Mouse (Mus musculus): ENCODE measurements around the gene Unc13d. TPM values are rescaled to one million over a fixed set of nuclear protein-coding genes. Genes with fewer than 3 reads are reported as not detected.

Unc13d gene
- polyA plus RNA-seq, 1 experiment from 2014 or later = 0.60 TPM

DNA sequence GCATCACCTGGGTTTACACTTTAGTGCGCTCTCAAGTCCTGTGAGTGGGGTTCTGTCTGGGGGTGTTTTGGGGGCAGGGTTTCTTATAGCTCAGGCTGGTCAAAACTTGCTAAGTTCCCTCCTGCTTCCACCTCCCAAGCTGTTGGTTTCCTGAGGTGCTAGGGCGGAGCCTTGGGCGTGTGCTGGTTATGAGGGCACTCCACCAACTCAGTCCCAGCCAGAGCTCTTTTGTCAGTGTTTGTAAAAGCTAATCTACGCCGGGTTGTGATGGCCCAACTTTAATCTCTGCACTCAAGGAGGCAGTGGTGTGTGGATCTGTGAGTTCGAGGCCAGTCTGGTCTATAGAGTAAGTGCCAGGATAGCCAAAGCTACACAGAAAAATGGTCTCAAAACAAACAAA lies 6.4 kb upstream of the Unc13d start:
- no peaks in the 10 kb centered on the region for H3K27me3 ChIP-seq (replicated peaks; ENCODE audit: control insufficient read depth, insufficient read depth, low read length)
- peaks cover 17% of the 10 kb centered on the region for H3K4me1 ChIP-seq (replicated peaks; ENCODE audit: control insufficient read depth, insufficient read depth, low read length)
- H3K9me3 ChIP-seq (ENCODE audit: control insufficient read depth, low read length) = no peaks in the 10 kb centered on the region
- H3K36me3 ChIP-seq (ENCODE audit: control insufficient read depth, insufficient read depth) = peaks cover 21% of the 10 kb centered on the region
- no peak overlapping the region for H3K27ac ChIP-seq (ENCODE audit: low read length)
- no peak overlapping the region for H3K4me3 ChIP-seq (replicated peaks; ENCODE audit: low read length)
- ATAC-seq = no peak
- WGBS = 98% methylated on average over 6 of the region's 6 CpGs
- no peak overlapping the region for H3K9ac ChIP-seq (replicated peaks; ENCODE audit: low read depth, low read length)
- H3K4me2 ChIP-seq (ENCODE audit: low read length) = no peak overlapping the region

DNA sequence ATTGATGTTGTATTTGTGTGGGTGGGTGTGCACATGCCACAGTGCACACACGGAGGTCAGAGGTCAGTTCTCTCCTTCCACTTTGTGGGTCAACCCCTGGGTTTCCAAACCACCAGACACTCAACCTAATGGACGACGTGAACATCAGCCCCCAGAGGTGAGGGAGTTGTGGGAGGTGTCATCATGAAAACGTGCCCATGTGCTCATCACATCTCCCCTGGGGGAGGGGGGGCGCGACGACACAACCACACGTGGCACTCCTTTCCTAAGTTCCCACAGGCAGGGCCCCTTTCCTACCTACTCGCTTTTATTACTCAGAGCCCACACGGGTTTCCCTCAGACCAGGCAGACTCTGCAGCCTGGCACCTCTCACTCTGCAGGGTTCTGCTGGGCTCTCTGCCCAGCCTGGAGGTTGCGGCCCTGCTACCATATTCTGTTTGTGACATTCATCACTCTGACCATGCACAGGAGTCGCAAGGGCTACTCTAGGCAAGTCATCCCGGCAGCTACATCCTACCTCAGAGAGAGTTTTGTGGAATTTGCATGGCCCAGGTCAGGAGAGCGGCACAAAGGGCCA lies 5.4 kb upstream of the Unc13d start:
- no peak overlapping the region for H3K4me3 ChIP-seq (replicated peaks; ENCODE audit: low read length)

DNA sequence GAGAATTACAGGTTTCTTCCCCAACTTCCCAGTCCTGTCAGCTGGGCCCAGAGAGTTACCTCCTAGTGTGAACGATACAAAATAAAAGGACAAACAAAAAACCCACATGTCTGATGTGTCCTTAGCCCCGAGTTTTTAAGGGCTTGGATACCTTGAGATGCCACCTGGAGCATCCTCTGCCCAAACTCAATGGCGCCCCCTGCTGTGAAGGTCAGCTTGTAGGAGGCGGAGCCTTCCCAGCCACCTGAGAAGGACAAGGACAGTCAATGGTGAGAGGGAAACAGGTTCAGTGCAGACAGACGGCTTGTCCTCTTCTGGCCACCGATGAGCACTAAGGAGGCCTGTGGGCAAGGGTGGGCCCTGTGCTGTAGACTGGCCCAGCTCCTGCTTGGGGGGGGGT lies 3.3 kb upstream of the Unc13d start:
- peaks cover 23% of the 10 kb centered on the region for H3K36me3 ChIP-seq (ENCODE audit: control insufficient read depth, insufficient read depth)
- ATAC-seq = no peak
- H3K9me3 ChIP-seq (ENCODE audit: control insufficient read depth, low read length) = no peaks in the 10 kb centered on the region
- H3K4me2 ChIP-seq (ENCODE audit: low read length) = no peak overlapping the region
- no peaks in the 10 kb centered on the region for H3K27me3 ChIP-seq (replicated peaks; ENCODE audit: control insufficient read depth, insufficient read depth, low read length)
- peaks cover 13% of the 10 kb centered on the region for H3K4me1 ChIP-seq (replicated peaks; ENCODE audit: control insufficient read depth, insufficient read depth, low read length)
- H3K9ac ChIP-seq (replicated peaks; ENCODE audit: low read depth, low read length) = no peak overlapping the region
- 66% methylated on average over 6 of the region's 6 CpGs for WGBS
- H3K27ac ChIP-seq (ENCODE audit: low read length) = no peak overlapping the region
- H3K4me3 ChIP-seq (replicated peaks; ENCODE audit: low read length) = no peak overlapping the region

More for the DNA sequence above, 5.4 kb upstream of the Unc13d start:
- 92% methylated on average over 14 of the region's 14 CpGs for WGBS
- Histone ChIP-seq H3K4me1 (replicated peaks; ENCODE audit: control insufficient read depth, insufficient read depth, low read length) (peaks cover 19% of the 10 kb centered on the region), H3K27me3 (replicated peaks; ENCODE audit: control insufficient read depth, insufficient read depth, low read length) (no peaks in the 10 kb centered on the region), H3K9me3 (ENCODE audit: control insufficient read depth, low read length) (no peaks in the 10 kb centered on the region), H3K27ac (ENCODE audit: low read length) (no peak overlapping the region), H3K9ac (replicated peaks; ENCODE audit: low read depth, low read length) (no peak overlapping the region), H3K4me2 (ENCODE audit: low read length) (no peak overlapping the region), H3K36me3 (ENCODE audit: control insufficient read depth, insufficient read depth) (peaks cover 23% of the 10 kb centered on the region)
- ATAC-seq = no peak

DNA sequence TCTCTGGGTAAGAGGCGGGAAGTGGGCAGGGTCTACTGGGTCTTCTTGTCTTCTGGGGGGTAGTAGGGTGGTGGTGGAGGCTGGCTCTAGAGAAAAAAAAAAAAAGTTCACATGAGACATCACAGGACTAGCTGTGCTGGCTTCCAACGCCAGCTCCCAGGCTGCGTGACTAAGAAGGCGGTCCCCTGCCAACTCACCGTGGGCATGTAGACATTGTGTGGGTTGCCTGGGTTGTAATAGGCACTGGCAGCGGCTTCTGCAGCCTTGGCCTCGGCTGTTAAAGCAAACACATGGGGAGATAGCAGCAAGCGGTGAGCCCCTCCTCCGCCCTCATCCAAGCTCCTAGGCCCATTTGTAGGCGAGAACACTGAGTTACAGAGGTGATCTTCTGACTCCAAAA lies 1.8 kb upstream of the Unc13d start:
- Histone ChIP-seq H3K27me3 (replicated peaks; ENCODE audit: control insufficient read depth, insufficient read depth, low read length) (no peaks in the 10 kb centered on the region), H3K36me3 (ENCODE audit: control insufficient read depth, insufficient read depth) (peaks cover 23% of the 10 kb centered on the region), H3K9me3 (ENCODE audit: control insufficient read depth, low read length) (no peaks in the 10 kb centered on the region), H3K4me2 (ENCODE audit: low read length) (no peak overlapping the region), H3K4me3 (replicated peaks; ENCODE audit: low read length) (no peak overlapping the region), H3K9ac (replicated peaks; ENCODE audit: low read depth, low read length) (no peak overlapping the region), H3K4me1 (replicated peaks; ENCODE audit: control insufficient read depth, insufficient read depth, low read length) (peaks cover 5% of the 10 kb centered on the region), H3K27ac (ENCODE audit: low read length) (no peak overlapping the region)
- ATAC-seq = no peak
- 80% methylated on average over 10 of the region's 10 CpGs for WGBS

DNA sequence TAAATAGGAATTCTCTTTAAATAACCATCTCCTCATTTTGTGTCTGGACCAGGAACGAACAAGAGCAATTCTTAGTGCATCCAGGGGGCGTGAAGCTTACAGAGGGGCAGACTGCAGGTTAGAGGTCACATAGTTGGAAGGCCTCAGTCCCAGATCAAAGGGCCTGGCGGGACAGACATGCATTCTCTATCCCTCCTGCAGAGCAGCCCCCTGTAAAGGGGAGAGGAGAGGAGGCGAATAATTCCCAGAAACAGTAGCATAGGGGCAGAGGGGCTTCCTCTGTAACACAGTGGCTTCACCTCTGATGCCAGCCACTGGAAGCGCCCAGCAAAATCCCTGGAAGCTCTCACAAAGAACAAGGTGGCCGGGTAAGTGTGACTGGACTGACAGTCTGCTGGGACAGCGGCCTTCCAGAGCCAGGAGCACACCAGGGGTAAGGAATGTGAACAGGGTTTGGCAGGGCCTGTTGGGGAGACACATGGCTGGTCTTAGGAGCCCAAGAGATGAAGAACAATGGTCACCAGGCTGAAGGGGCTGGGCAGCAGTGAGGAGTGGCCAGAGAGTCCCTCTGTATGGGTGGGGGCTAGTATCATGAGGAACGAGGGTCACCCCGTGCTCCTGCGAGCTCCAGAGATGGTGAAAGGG lies 1.0 kb upstream of the Unc13d start:
- Histone ChIP-seq H3K4me3 (replicated peaks; ENCODE audit: low read length) (no peak overlapping the region), H3K9me3 (ENCODE audit: control insufficient read depth, low read length) (no peaks in the 10 kb centered on the region), H3K9ac (replicated peaks; ENCODE audit: low read depth, low read length) (no peak overlapping the region), H3K4me1 (replicated peaks; ENCODE audit: control insufficient read depth, insufficient read depth, low read length) (peaks cover 5% of the 10 kb centered on the region), H3K27ac (ENCODE audit: low read length) (no peak overlapping the region), H3K27me3 (replicated peaks; ENCODE audit: control insufficient read depth, insufficient read depth, low read length) (no peaks in the 10 kb centered on the region), H3K4me2 (ENCODE audit: low read length) (no peak overlapping the region), H3K36me3 (ENCODE audit: control insufficient read depth, insufficient read depth) (peaks cover 23% of the 10 kb centered on the region)
- no peak for ATAC-seq
- 40% methylated on average over 10 of the region's 10 CpGs for WGBS

DNA sequence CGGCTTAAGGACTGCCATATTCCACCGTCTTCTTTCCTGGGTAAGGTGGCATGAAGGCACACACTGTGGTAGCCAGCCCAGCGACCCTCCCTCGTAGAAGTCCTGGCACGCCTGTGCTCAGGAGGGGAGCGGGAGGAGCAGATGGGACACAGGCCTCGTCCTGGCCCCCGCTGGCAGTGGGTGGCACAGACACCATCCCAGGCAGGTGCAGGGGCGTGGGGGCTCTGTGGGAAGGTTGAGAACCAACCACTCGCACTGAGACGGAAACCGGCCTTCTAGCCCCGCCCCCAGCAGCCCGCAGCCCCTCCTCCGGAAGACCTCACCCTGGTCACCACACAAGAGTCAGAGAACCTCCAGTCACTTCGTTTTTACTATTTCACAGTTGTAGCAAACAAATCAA lies 460 bp upstream of the Unc13d start:
- H3K27ac ChIP-seq (ENCODE audit: low read length) = no peak overlapping the region; the same call in 1 of the 2 replicates
- peak; percentile 57; the same call in 1 of the 2 replicates for ATAC-seq
- WGBS = 11% methylated on average over 16 of the region's 16 CpGs
- peak overlapping the region; percentile 40; the same call in 1 of the 2 replicates for H3K9ac ChIP-seq (replicated peaks; ENCODE audit: low read depth, low read length)
- no peaks in the 10 kb centered on the region for H3K27me3 ChIP-seq (replicated peaks; ENCODE audit: control insufficient read depth, insufficient read depth, low read length)
- H3K4me1 ChIP-seq (replicated peaks; ENCODE audit: control insufficient read depth, insufficient read depth, low read length) = peaks cover 5% of the 10 kb centered on the region
- H3K4me2 ChIP-seq (ENCODE audit: low read length) = peak overlapping the region; percentile 35
- H3K9me3 ChIP-seq (ENCODE audit: control insufficient read depth, low read length) = no peaks in the 10 kb centered on the region
- peaks cover 23% of the 10 kb centered on the region for H3K36me3 ChIP-seq (ENCODE audit: control insufficient read depth, insufficient read depth)
- peak overlapping the region; percentile 15; the same call in 1 of the 2 replicates for H3K4me3 ChIP-seq (replicated peaks; ENCODE audit: low read length)

DNA sequence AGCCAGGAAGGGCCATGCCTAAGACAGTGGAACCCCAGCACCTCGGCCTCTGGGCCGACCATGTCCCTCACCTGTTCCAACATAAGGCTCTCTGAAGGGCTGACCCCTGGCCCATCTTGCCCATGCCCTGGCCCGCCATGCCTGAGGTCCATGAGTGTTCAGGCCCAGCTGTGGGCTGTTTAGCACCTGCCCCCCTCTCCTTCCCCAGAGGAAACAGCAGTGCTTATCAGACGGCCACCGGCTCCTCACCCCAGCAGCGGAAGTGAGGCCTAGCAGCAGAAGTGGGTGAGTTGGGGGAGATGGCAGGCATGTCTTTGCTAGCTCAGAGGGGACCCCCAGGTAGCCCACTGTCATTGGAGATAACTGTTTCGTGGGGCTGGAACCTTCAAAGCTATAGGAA lies 925 bp downstream of the Unc13d start:
- Histone ChIP-seq H3K36me3 (ENCODE audit: control insufficient read depth, insufficient read depth) (peaks cover 17% of the 10 kb centered on the region; the same call in 1 of the 2 replicates), H3K4me2 (ENCODE audit: low read length) (no peak overlapping the region), H3K27me3 (replicated peaks; ENCODE audit: control insufficient read depth, insufficient read depth, low read length) (no peaks in the 10 kb centered on the region), H3K9me3 (ENCODE audit: control insufficient read depth, low read length) (no peaks in the 10 kb centered on the region), H3K4me3 (replicated peaks; ENCODE audit: low read length) (no peak overlapping the region), H3K27ac (ENCODE audit: low read length) (no peak overlapping the region), H3K9ac (replicated peaks; ENCODE audit: low read depth, low read length) (no peak overlapping the region), H3K4me1 (replicated peaks; ENCODE audit: control insufficient read depth, insufficient read depth, low read length) (peaks cover 5% of the 10 kb centered on the region)
- ATAC-seq = no peak
- 83% methylated on average over 7 of the region's 7 CpGs for whole genome bisulfite sequencing

DNA sequence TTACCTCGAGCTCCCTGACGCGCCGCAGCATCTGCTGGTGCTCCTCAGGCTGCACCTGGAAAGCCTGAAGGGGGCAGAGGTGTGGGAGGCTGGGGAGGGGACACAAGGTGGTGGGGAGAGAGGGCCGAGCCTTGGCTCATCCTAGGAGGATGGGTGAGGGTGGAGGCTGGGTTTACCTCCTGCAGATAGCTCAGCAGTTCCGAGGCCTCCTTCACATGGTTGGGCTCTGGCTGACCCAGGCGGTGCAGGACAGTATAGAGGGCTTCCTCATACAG lies 1.6 kb downstream of the Unc13d start:
- Histone ChIP-seq H3K9me3 (ENCODE audit: control insufficient read depth, low read length) (no peaks in the 10 kb centered on the region), H3K36me3 (ENCODE audit: control insufficient read depth, insufficient read depth) (peaks cover 15% of the 10 kb centered on the region; the same call in 1 of the 2 replicates), H3K4me2 (ENCODE audit: low read length) (no peak overlapping the region), H3K27ac (ENCODE audit: low read length) (no peak overlapping the region), H3K4me3 (replicated peaks; ENCODE audit: low read length) (no peak overlapping the region), H3K4me1 (replicated peaks; ENCODE audit: control insufficient read depth, insufficient read depth, low read length) (peaks cover 5% of the 10 kb centered on the region), H3K9ac (replicated peaks; ENCODE audit: low read depth, low read length) (no peak overlapping the region), H3K27me3 (replicated peaks; ENCODE audit: control insufficient read depth, insufficient read depth, low read length) (no peaks in the 10 kb centered on the region)
- 63% methylated on average over 7 of the region's 7 CpGs for WGBS
- no peak for ATAC-seq

DNA sequence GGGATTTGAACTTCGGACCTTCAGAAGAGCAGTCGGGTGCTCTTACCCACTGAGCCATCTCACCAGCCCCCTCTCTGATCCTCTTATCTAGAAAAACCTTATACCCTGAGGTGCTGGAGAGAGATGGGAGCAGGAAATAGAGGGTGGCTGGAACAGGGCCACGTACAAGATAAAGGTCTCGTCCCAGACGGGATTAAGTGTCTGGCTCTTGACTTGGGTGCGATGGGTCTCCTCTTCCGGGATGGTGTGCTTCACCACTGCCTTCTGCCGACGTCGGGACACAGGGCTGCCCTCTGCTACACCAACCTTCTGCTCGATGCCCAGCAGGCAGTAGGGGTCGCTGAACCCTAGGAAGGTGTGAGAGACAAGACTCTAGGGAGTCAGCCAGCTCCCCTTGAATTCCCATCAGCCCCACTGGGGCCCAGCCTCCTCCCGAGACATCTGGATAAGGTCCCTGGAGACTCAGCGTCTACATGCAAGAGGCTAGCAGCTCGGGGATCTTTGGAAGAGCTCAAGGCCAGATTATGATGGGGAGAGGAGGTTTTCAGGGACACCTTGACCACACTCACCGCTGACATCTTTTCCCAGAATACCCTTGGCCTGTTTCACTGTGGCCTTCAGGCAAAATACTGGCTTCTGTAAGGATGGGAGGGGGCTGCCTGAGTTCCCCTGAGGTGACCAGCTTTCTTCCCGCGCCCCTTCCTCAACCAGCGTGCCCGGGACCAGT lies 2.1 kb downstream of the Unc13d start:
- H3K4me3 ChIP-seq (replicated peaks; ENCODE audit: low read length) = no peak overlapping the region
- WGBS = 56% methylated on average over 20 of the region's 20 CpGs
- H3K9ac ChIP-seq (replicated peaks; ENCODE audit: low read depth, low read length) = no peak overlapping the region
- ATAC-seq = no peak
- no peak overlapping the region for H3K4me2 ChIP-seq (ENCODE audit: low read length)
- H3K27me3 ChIP-seq (replicated peaks; ENCODE audit: control insufficient read depth, insufficient read depth, low read length) = no peaks in the 10 kb centered on the region
- no peak overlapping the region for H3K27ac ChIP-seq (ENCODE audit: low read length)
- H3K36me3 ChIP-seq (ENCODE audit: control insufficient read depth, insufficient read depth) = peaks cover 11% of the 10 kb centered on the region; the same call in 1 of the 2 replicates
- H3K9me3 ChIP-seq (ENCODE audit: control insufficient read depth, low read length) = no peaks in the 10 kb centered on the region
- H3K4me1 ChIP-seq (replicated peaks; ENCODE audit: control insufficient read depth, insufficient read depth, low read length) = peaks cover 5% of the 10 kb centered on the region

All from forebrain, embryonic 16.5 days (tissue).